Mouse (Mus musculus): ENCODE measurements around the gene Asphd2.

GRCm38 (mm10) chr5:112366879-112367278 is 27.8 kb downstream of the Asphd2 start:
- TF ChIP-seq EP300 (IDR thresholded peaks at IDR 0.05; ENCODE audit: low read depth), result no peak
- TF ChIP-seq CTCF (IDR thresholded peaks at IDR 0.05; ENCODE audit: low read depth), result no peak
